Mouse (Mus musculus) CD8-positive naive resting alpha-beta T cell, adult 2 months (primary cell): ENCODE measurements around the gene Dusp1.

ENCODE experiments used
- DNase-seq, 2 experiments: peaks; one replicate each; pipeline ENCODE4 v3.0.0; 2022; ENCODE audit warnings: low read depth in 2 of 2, low spot score in 2 of 2

Gene Dusp1

GRCm38 (mm10) chr17:26468102-26468894 lies 93.6 kb downstream of the Dusp1 start:
- DNase-seq = no peak

- no peak for DNase-seq
Measured at GRCm38 (mm10) chr17:26467619-26468018, 94.3 kb downstream of the Dusp1 start.

- peak; percentile 64 to 81 for DNase-seq
Measured at GRCm38 (mm10) chr17:26466741-26467150, 95.2 kb downstream of the Dusp1 start.

- no peak for DNase-seq
Measured at GRCm38 (mm10) chr17:26464972-26465371, 97.0 kb downstream of the Dusp1 start.

- no peak for DNase-seq
Measured at GRCm38 (mm10) chr17:26464481-26464880, 97.4 kb downstream of the Dusp1 start.

- DNase-seq = no peak
Measured at GRCm38 (mm10) chr17:26463984-26464383, 97.9 kb downstream of the Dusp1 start.

- DNase-seq = no peak
Measured at GRCm38 (mm10) chr17:26463432-26463831, 98.5 kb downstream of the Dusp1 start.

- peak; percentile 58 to 66 for DNase-seq
Measured at GRCm38 (mm10) chr17:26462634-26463170, 99.2 kb downstream of the Dusp1 start.

GRCm38 (mm10) chr17:26458049-26458448 lies 103.9 kb downstream of the Dusp1 start:
- DNase-seq = no peak

- no peak for DNase-seq
Measured at GRCm38 (mm10) chr17:26457506-26457905, 104.4 kb downstream of the Dusp1 start.
